Mouse (Mus musculus) heart, adult 11 months (tissue): ENCODE data around the gene Igdcc3.
A peak's percentile ranks its signal among the peaks of the same experiment; 100 is the strongest.

Source experiments
- DNase-seq: peaks from one replicate; pipeline ENCODE4 v3.0.0; 2022

Igdcc3 gene

DNA sequence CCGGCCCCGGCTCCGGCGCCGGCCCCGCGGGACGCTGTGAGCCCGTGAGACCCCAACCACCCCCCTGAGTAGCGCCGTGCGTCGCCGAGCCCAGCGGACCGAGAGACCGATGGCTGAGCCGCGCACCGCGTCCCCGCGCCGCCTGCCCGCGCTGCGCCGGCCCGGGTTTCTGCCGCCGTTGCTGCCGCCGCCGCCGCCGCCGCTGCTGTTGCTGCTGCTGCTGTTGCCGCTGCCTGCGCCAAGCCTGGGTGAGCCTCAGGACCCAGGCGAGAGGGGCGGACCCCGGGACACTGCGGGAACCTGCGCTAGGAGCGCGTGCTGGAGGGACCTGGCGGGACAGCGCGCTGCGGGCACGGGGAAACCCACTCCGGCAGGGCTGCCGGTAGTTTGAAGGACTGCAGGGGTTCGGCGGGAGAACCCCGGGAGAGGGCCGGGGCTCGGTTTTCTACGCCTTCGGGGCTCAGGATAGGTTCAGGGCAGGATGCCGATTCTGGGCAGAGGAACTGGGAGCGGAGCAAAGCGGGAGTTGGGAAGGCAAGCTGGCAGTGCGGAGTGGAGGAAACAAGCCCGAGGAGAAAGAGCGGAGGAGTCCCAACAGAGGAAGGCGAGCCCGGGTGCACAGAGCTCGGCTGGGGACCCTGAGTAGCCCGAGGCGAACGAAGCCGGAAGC, 452 bp downstream of the Igdcc3 start:
- peak; percentile 92 for DNase-seq

DNA sequence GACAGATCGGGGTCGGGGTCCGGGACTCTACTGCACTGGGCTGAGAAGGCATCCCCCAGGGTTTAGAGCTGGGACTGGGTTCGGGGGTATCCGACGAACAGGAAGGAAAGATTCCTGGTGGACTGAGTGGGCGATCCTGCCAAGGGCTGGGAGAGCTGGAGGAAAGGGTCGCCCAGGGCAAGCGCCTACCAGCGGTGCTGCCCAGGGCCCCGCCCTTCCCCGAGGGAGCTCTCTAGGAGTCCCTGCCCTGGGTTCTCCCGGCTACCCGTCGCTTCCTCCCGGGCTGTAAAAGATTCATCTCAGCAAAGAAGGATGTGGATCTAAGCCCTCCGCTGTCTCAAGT, 958 bp downstream of the Igdcc3 start:
- DNase-seq: peak; percentile 91

DNA sequence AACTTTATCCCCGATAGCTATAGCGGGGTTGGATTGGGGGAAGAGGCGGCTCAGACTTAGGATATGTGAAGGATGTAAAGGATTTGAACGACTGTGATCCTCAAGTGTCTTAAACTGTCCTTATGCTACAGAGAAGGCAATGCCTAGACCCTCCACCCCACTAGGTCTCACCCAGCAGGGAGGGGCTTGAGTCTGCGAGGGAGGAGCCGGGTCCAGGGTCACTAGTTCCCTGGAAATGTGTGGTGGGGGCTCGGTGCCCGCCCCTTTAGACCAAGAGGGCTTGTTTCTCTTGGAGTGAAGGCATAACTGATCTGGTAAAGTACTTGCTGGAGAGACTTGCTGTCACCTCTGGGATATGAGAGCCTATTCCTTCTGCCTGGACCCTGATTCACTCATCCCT, 1.4 kb downstream of the Igdcc3 start:
- no peak for DNase-seq

DNA sequence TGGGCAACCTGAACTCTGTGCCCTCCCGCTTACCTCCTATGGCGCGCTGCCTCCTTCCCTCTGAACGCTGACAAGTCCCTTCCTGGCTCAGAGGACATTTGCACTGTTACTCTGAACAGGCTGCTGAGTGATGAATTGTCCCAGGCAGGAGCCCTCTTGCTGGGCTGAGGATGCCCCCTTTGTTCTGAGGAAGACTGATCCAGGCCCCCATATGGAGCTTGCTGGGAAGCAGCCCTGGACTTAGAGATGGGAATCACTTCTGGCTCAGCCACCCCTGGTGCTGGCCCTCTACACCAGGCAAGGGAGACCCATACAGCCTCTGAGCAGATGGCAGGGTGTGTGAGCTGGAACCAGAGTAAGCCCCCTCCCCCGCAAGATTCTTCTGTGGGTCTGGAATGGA, 5.0 kb downstream of the Igdcc3 start:
- no peak for DNase-seq

DNA sequence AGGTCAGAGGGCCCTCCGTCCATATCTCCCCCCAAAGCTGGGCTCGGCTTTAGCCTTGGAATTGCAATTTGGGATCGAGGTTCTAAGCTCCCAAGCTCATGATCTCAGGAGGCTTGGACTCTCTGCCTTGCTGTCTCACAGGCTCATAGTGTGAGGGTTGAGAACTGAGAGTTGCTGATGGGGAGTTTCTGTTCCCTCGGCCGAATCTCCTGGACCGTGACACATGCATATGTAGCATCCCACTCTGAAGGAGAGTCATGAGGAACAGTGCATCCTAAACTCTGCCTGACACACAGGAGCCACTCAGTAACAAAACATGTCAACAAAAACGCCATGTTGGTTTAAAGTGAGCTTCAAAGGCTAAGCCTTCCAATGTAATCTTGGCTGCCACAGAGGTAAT, 7.5 kb downstream of the Igdcc3 start:
- DNase-seq: no peak

DNA sequence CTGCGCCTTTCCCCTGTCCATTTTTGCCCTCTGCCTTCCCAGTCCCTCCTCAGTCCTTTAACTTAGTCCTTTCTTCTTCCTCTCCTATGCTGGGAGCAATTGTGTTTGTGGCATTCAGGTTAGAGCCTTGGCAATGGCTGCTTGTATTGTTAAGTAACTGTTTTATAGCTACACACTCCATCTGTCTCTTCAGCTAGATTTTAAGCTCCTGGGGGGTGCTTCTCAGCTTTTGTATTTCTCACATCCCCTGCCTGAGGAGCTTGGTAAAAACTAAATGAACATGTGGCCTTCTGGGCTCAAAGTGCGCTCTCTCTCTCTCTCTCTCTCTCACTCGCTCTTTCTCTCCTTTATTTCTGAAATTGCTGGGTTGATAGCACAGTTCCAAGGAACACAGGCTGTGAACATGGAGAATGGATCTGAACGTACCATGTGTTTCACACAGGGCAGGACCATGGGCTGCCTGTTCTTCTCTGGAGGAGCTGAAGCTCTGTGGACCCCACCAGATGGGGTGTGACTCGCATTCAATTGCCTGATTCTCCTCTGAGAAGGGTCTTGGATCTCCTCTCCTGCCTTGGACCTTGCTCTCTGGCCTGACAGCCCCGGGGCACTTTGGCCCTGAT, 11.8 kb downstream of the Igdcc3 start:
- no peak for DNase-seq

DNA sequence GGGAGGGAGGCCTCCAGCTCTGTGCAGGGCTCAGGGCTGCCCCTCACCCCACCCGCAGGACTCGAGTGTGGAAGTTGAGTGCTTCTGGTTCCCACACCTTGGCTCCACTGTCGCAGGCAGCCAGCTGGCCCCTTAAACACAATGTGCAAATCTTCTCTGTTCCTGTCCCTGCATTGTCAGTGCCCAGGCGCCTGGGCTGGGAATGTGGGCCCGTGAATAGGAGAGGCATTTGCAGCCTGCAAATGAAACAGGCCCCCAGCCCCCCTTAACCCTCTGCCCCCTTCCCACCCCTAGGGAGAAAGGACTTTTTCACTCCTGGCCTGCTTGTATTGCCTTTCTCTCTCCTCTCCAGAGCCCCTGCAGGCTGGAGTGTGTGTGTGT, 12.3 kb downstream of the Igdcc3 start:
- no peak for DNase-seq

DNA sequence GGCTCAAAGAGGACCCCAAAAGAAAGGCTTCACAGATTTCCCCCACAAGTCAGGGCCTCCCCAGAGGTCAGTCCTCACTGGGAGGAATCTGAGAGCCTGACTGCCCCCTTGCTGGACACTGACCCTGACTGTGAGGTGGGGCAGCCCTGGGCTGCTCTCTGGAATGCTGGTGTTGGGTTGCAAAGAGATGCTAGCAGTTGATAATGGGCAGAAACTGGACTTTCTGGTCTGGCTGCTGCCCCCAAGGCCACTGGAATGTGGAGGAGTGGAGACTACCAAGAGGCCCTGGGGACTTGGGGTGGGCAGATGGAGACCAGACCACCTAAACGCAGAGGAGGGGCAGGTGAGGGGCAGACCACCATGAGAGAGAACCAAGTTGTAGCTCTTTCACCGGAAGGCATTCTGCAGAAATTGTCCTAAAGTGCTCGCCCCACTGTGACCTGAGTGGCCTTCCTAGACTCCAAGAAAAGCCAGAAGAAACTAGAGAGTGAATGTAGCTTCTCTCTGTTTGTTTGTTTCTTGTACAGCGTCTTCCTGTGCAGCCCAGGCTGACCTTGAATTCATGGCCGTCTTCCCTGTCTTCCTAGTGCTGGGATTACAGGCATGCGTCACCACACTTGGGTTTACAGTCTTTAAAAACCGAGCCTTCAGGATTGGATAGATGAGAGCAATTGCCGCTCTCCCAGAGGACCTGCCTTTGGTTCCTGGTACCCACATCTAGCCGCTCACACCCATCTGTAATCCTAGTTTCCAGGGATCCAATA, 13.9 kb downstream of the Igdcc3 start:
- DNase-seq: no peak

DNA sequence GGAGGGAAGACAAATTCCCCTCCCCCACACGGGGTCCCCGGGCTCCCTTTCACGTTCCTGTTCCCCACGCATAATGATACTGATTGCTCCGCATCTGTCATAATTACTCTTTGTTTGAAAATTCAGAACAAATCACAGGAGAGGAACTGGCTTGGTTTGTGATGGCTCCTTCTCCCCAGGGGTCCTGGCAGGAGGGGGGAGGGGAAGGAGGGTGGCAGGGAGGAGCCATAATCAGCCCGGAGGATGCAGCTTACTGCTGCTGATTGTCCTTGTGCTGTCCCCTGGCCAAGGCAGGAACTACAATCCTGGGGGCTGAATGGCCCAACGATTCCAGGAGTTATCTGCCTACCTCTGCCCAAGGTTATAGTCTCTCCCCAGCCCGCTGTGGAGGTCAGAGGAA, 15.6 kb downstream of the Igdcc3 start:
- DNase-seq: no peak

DNA sequence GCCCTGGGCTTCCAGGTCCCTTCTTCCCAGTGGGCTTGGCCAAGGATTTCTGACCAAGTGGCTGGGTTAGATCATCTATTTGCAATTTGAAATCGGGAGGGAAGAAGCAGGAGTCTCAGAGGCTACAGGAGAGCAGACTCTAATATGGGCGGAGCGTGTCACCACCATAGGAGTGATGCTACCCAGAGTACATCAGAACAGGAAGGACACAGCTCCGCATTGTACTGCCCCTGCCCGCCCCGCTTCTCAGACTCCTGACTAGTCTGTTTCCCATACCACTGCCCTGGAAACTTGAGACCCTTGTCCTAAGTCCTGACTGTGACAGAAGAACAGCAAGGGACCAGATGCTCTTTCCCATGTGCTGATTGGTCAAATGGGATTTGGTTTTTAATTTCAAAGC, 16.6 kb downstream of the Igdcc3 start:
- no peak for DNase-seq

DNA sequence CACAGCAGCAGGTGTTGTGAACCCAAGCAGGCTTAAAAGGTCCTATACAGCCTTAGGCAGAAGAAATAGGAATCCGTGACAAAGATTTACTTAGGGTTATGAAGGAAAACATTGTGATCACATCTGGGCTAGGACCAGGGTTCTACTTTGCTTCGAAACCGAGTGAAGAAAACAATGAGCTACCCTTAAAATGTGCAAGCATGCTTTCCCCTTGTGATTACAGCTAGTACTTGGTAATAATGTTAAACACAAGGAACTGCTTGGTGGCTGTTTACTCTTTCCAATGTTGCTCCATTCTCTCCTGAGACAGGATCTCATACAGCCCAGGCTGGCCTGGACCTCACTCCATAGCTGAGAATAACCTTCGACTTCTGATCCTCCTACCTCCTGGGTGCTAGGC, 20.2 kb downstream of the Igdcc3 start:
- no peak for DNase-seq

DNA sequence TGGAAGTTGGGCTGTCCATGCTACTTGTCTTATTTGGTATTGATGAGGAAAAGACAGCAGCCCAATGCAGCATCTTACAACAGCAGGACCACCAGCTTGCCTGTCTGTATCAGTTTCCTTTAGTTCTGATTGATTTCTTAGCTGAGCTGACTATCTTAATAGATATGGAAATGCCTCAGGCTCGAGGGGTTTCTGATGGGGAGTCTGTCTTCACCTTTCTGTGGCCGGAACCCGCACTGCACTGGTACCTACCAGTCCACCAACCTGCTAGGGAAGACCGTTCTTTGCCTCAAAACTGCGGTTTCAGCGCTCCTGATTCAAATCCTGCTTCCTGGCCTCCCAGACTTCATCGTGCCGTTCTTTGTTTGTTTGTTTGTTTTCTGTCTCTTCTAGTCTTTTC, 20.9 kb downstream of the Igdcc3 start:
- DNase-seq: no peak

DNA sequence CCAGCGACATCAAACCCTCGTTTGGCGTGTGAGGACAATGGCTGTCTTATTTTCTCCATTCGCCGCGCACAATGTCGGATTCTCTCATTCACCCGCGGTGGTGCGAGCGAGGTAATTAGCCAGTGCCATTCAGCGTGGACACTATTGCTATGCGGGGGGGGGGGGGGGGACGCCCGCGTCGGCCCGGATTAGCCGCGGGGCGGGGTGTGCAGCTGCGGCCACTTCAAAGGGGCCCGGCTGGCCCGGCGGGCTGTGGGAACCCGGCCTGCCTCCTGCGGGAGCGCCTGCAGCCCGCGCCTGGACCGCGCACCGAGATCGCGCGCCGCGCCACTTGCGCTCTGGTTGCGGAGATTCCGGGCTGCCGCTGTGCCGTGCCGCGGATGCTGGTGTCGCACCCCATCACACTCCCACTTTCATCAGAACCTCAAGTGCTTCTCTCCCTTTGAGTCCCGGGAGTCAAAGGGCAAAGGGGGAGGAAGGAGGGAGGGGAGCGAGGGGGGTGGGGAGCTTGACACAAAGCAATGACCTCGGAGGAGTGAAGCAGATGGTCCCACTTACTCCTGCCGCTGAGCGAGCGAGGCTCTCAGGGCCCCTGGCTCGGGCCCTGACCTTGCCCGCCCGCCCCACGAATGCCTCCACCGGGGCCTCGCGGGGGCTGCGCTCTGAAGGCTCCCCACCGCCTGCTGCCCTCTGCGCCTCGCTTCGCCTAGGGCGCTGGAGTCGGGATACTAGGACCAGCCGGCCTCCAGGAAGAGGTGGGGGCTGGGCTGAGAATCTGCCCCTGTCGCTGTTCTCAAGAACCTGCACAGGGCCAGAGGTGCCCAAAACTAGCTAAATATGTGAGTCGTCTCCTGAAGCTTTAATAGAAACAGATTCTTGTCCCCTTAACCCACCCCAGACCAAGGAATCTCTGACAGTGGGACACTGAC, 22.0 kb downstream of the Igdcc3 start:
- no peak for DNase-seq

DNA sequence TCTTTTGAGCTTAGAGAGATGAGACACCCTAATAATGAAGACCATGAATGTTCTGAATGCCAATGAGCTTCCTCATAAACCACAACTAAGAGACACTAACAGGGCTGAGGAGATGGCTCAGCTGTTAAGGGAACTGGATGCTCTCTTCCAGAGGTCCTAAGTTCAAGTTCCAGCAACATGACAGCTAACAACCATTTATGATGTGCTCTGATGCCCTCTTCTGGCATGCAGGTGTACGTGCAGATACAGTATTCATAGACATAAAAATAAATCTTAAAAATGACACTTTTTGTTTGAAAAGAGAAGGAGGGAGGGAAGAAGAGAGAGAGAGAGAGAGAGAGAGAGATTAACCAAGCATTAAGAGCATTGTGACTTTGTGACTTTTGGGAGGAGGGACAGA, 23.9 kb downstream of the Igdcc3 start:
- no peak for DNase-seq

DNA sequence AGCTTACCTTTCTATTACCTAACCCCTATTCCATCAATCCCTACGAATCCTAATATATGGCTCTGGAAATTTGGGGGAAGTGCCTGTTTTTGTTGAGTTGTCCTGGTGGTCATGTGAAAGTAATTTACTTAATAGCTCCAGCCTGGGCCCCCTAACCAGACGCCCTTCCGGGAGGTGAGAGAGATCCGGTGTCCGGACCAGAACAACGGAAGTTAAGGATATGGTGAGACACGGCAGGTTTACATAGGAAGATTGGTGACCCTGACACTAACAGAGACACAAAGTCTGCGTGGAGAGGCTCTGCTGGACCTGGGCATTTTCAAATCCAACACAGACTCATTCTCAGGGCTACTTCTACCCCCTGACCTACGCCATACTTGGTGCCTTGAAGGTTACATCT, 25.4 kb downstream of the Igdcc3 start:
- no peak for DNase-seq

DNA sequence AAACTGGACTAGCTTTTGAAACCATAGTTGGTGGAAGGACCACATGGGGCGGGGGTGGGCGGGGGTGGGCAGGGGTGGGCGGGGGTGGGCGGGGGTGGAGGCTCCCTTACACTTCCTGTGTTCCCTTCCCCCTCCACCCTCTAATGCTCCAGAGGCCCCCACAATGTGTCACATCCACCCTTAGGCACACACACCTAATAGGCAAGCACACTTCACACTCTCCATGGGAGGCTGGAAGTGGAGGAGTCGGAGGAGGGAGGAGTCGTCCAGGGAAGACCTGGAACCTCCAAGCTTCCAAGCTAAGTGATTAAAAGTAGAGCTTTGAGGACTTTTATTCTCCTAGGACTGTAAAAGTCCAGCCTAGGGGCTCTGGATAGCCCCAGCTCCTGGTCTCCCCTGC, 27.5 kb downstream of the Igdcc3 start:
- DNase-seq: no peak

DNA sequence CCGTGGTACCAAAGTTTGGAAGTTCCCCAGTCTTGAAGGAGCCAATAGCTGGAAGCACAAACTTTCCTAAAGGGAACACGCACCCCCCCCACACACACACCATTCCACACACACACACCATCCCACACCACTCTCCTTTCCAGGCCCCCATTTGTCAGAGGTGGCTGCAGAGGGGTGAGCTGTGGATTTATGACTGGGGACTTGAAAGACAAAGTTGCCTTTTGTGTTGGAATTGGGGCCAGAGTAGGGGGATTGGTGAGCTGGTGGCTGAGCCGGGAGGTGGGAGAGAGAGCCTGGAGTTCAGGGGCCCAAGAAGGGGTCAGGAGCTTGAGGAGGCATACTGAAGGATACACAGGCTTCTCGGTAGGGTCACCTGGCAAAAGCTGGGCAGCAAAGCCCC, 28.0 kb downstream of the Igdcc3 start:
- DNase-seq: no peak

DNA sequence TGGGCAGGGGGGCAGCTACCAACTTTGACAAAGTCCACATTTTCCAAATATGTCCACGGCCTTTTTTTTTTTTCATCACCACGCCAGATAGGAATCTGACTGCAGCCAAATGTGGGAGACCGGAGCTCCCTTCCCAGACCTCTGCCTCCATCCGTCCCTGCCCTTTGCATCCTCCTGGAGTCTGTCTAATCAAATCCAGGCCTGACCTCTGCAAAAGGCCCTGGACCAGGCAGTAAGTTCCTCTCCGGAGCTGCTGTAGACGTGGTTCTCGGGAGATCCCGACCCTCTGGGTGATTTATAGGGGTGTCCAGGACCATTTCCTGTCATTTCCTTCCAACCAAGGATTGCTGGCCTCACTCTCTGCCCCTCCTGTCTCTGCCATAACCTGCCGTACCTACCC, 31.7 kb downstream of the Igdcc3 start:
- no peak for DNase-seq

DNA sequence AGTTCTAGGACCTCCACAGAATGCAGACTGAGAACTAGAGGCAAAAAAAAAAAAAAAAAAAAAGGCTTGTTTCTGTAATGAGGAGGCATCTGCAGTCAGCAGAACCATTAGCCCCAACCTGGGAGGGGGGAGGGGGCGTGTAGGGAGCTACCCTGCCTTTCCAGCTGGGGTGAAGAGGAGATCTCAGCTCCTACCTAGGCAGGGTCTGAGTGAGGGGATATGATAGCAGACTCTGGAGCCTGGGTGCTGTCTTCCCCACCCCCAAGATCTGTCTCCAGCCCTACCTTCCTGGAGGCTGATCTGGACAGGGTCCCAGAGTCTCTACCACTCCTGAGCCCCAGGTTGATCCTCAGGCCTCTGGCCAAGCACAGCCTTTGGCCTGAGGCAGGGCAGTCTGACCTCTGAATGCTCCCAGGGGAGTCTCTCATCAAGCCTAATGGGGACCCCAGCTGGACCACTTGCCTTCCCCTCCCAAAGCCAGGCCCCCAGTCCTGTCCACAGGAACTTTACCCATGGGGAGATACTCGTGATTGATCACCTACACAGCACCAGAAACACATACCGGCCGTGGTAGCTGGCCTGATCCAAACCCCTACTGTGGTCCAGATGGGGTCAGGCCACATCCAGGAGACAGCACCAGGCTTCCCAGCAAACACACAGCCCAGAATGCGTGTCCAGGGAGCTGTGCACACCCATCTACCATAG, 34.4 kb downstream of the Igdcc3 start:
- DNase-seq: no peak

DNA sequence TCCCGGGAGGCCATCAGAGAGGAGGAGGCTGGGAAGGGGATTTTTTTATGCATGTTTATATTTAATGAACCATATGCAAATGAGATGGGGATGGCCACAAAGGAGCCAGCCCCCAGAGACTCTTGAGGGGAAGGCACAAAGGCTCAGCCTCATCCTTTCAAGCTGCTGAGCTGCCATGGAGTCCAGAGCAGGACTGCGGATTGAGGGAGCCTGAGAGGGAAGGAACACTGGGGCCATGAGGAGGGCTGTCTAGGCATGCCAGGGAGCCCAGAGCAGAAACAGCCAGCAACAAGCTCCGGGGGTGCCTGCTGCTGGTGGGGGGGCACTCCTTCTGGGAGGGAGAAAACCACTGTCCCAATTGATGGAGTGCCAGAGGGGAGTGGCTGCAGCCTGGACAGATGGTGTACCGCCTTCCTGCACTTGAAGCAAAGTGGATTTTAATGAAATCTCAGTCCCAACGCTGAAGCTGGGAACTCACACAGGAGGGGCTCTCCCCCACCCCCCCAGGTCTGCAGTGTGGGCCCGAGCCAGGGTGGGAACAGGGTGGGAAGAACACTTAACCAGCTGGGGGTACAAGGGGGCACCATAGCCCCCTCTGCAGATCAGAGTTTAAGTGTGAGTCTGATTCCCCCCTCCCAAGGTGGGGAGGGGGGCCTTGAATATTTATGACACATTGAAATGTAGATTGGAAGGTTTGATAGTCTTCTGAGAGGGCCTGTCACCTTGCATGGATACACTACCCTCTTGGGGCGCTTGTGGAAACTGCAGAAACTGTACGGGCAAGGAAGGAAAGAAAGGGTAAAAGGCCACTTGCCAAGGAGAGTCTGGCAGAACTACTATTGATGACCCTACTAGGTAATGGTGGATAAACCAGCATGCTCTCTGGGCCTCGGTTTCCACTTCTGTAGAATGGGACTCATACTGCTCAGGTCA, 35.2 kb downstream of the Igdcc3 start:
- DNase-seq: no peak

DNA sequence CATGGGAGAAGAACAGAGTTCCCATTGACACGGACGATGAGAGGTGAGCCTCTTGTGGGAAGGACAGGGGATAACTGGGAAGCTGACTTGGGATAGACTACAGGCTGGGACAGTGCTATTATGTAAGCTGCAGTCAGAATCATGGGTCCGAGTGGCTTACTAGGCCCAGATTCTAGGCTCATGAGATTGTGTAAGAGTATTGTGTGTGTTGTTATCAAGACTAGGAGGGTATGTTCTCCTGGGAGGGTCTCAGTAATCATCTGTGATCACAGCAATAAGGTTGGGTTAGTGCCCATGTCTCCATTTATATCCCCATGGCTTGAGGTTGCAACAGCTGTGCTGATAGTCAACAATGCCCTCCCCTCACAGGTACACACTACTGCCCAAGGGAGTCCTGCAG, 36.5 kb downstream of the Igdcc3 start:
- no peak for DNase-seq

DNA sequence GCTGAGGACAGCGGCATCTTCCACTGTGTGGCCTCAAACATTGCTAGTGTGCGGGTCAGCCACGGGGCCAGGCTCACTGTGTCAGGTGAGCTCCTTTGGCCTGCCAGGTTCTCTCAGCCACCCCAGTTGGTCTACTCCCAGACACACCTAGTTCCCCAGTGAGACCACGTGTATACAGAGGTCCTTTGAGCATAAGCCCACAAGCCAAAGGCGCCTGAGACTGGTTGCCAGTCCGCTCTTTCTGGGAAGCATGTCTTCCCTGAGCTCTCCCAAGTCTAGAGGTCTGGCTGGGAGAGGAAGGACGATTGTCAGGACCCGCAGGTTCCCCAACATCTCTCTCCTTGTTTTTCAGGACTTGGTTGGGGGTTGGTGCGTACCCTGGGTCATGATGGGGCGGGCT, 36.9 kb downstream of the Igdcc3 start:
- no peak for DNase-seq
